Mouse (Mus musculus) G1E (cell line): Measurements from ENCODE around the gene Dct.

Experiments used
- CTCF ChIP-seq: IDR thresholded peaks from 2 replicates; pipeline ENCODE4 v1.5.1; 2012; ENCODE audit warnings: low read depth, low read length, inconsistent platforms, mixed read lengths
- GATA1 ChIP-seq: IDR thresholded peaks from 2 replicates; pipeline ENCODE4 v1.6.1; 2012; ENCODE audit warnings: borderline replicate concordance, low read length, inconsistent platforms, mixed read lengths
- GATA2 ChIP-seq: IDR thresholded peaks from 2 replicates; pipeline ENCODE4 v1.6.1; 2012; ENCODE audit warnings: low read depth, low read length, inconsistent platforms, borderline replicate concordance
- POLR2AphosphoS5 ChIP-seq: IDR thresholded peaks from 2 replicates; pipeline ENCODE4 v1.6.1; 2012; ENCODE audit warnings: low read depth, low read length, inconsistent platforms; ENCODE audit not compliant: insufficient replicate concordance
- TAL1 ChIP-seq: conservative IDR thresholded peaks from 2 replicates; pipeline ENCODE4 v1.6.1; 2012; ENCODE audit warnings: low read depth, low read length, inconsistent platforms, mixed read lengths

GRCm38 (mm10) chr14:118089806-118090392 is 37.9 kb upstream of the Dct start:
- TF ChIP-seq CTCF (no peak), TAL1 (no peak), POLR2AphosphoS5 (no peak), GATA1 (no peak), GATA2 (no peak)
